Mouse (Mus musculus) naive thymus-derived CD4-positive, alpha-beta T cell, adult 2 months (primary cell): ENCODE data around the gene Ctsc.
A peak's percentile ranks its signal among the peaks of the same experiment; 100 is the strongest.
"Not testable (repeated sequence)": the region's sequence is repeated elsewhere in the genome, so short reads cannot be mapped to it uniquely, and the experiment has no call there.

ENCODE experiments used
- DNase-seq: peaks from one replicate; pipeline ENCODE4 v3.0.0-alpha.2; 2011; ENCODE audit warnings: low read depth

Gene Ctsc

GRCm38 (mm10) chr7:88277858-88278627 is at the start of gene Ctsc:
Gene Ctsc (plus strand): TSS chr7:88278085.
- peak; percentile 94 for DNase-seq

- no peak for DNase-seq
Measured at GRCm38 (mm10) chr7:88229051-88229450, 48.8 kb upstream of the Ctsc start.

DNA sequence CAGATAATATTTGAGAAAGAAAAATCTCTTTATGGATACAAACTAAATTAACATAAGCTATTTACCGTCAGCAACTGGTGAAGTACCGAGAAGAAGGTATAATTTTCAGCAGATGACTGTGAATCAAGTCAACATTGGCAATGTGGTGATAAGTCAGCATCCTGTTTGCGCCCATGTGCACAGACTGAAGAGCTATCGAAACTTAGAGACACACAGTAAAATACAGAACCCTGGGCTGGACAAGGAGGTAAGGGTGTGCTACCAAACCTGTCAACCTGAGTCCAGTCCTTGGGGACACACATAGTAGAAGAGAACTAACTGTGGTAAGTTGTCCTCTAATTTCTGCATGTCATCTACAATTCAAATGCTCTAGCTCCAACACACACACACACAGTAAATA is 47.8 kb upstream of the Ctsc start:
- DNase-seq: no peak

DNA sequence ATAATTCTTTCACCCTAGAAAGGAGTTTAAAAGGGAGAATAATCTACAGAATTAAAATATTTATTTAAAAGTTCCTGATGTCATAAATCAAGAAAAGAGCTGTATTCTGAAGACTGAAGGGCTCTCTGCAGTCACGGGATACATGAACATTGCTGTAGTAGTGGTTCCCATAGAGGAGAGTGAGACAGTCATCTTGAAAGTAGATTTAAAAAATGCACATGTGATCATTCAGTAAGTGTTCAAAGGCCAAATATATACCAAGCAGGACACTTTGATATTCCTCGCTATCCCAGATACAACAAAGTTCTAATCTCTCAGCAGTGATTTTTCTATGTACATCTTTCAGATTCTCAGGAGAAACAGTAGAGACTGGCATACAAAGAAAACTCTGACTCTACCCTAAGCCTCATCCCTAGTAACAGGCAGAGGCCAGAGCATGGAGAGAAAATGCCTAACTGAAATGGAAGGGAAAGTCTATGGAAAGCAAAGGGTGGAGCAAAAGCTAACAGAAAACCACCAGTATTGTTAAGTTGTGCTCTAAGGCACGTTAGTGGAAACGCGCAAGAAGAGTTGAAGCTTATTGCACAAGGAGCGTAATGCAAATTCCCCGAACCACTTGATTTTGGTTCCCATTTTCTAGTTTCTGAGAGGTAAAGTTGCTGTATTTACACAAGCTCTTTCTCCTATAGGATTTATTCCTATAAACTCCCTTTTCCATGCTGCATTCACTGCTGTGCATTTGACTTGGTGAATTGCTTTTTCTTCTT is 46.9 kb upstream of the Ctsc start:
- no peak for DNase-seq

GRCm38 (mm10) chr7:88243059-88243458 is 34.8 kb upstream of the Ctsc start:
- peak; percentile 3 for DNase-seq

DNA sequence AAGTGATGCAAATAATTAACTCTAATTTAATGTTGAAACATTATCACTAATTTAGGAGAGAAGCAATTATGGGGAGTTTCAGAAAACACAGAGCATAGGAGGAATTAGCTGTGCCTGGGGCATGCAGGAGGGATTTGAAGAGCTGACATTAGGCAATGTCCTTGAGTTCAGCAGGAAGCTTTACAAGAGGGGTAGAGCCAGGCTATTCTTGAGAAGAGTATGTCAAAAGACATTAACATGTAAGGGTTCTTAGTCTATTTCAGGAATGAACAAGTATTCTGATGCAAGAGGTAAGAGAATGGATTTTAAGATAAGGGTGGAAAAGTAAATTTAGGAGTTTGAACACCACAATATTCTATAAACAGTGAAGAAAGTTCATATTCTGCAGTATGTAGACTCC is 33.4 kb upstream of the Ctsc start:
- DNase-seq: no peak

DNA sequence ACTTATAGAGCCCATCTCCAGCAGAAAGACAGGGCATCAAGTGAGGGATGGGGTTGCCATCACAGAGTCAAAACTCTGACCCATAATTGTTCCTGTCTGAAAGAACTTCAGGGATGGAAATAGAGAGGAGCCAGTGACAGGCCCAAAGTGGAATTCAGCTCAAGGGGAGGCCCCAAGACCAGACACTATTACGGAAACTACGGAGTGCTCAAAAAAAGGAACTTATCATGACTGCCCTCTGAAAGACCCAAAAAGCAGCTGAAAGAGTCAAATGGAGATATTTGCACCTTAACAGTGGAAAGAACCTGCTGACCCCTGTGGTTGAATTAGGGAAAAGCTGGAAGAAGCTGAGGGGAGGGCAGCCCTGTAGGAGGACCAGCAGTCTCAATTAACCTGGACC is 27.5 kb upstream of the Ctsc start:
- not testable (repeated sequence) for DNase-seq

DNA sequence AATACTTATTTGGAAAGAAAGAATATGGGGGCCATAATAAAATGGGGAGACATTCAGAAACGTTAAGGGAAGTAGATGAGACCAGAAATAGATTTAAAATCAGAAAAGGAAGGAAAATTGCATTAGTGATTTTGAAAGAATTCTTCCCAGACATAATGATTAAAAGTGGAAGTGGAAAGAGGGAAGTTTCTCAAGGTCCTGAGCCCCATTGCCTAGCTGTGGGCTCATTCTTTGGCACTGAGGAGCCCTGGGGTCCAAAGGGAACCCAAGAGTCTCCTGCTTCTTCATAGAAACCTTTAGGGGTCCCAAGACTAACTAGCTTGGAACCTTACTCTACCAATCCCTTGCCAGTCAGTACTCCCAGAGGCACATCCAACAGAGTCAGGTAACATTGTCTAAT is 26.4 kb upstream of the Ctsc start:
- no peak for DNase-seq

- no peak for DNase-seq
Measured at GRCm38 (mm10) chr7:88252129-88252528, 25.8 kb upstream of the Ctsc start.

- no peak for DNase-seq
Measured at GRCm38 (mm10) chr7:88254884-88255283, 23.0 kb upstream of the Ctsc start.

GRCm38 (mm10) chr7:88259155-88259925 is 18.5 kb upstream of the Ctsc start:
- DNase-seq: no peak

DNA sequence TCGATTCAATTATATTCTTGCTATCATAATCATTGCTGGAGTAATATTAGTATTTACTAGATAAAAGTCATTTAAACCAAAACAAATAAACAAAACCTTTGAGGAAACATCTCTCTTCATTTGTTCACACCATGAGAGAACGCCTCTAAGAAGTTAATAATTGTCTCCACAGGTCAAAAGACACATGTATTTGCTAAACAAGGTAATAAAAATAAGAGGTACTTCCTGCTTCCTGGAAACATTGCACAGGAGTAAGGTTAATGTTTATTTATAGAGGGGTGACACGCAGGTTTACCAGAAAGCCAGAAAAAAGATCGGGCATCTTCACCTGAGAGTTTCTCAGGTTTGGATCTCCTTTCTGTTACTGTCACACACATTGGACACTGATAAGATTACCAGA is 16.1 kb upstream of the Ctsc start:
- no peak for DNase-seq

DNA sequence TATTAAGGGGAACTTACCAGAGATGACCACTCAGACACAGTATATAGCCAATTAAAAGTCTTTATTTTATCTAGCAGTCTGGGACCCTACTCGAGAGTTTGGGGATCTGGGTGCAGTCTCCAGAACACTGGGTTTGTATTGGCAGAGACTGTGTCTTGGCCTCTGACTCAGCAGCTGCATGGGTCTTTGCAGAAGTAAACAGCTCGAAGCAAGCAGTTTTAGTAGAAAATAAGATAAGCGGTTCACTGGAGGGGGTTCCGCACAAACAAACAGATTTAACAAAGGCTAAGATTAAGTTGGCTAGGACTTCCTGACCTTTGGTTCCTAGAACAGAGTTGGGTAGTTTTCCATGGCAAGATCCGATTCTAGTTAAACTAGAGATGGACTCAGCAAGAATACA is 13.0 kb upstream of the Ctsc start:
- no peak for DNase-seq

- no peak for DNase-seq
Measured at GRCm38 (mm10) chr7:88269913-88270312, 8.0 kb upstream of the Ctsc start.

GRCm38 (mm10) chr7:88271531-88271930 is 6.4 kb upstream of the Ctsc start:
- DNase-seq: no peak

- DNase-seq: peak; percentile 58
Measured at GRCm38 (mm10) chr7:88276914-88277765, 745 bp upstream of the Ctsc start.

DNA sequence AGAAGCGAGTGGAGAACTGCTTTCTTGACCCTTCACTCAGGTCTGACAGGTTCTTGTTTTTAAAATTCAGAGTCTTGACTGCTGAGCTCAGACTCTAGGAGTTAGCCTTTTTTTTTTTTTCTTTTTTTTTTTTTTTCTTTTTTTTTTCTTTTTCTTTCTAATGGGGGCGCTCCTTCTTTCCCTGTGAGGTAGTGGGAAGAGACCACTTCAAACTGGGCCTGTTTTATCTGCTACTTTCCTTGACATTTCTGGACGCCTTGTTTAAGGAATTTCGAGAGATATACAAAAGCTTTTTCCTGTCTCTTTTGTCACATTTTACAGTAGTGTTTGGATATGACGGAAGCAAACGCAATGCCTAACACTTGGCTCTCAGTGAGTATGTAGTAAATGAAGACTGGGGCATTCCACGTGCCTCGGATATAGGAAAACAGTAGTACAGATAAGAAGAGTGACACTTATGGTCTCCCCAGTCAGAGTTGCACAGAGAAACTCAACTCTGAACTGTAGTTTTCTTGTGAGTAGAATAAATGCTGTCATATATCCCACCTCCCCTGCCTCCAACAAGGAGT is 827 bp downstream of the Ctsc start:
- peak; percentile 35 for DNase-seq

- DNase-seq: no peak
Measured at GRCm38 (mm10) chr7:88285276-88285675, 7.4 kb downstream of the Ctsc start.

DNA sequence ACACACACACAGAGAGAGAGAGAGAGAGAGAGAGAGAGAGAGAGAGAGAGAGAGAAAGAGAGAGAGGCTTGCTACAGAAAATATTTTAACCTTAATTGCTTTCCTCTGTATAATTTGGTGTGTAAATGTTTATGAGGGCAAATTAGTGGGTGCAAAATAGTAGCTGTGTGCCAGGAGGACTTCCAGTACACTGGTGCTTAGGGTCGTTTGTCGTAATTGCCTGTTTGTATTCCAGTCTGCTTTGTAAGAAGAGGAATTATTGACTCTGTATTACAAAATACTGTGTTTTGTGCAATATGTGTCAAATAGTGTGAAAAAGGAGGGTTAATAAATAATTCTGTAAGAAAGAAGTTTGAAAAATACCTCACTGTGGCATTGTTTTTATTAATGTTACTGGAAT is 13.2 kb downstream of the Ctsc start:
- no peak for DNase-seq

DNA sequence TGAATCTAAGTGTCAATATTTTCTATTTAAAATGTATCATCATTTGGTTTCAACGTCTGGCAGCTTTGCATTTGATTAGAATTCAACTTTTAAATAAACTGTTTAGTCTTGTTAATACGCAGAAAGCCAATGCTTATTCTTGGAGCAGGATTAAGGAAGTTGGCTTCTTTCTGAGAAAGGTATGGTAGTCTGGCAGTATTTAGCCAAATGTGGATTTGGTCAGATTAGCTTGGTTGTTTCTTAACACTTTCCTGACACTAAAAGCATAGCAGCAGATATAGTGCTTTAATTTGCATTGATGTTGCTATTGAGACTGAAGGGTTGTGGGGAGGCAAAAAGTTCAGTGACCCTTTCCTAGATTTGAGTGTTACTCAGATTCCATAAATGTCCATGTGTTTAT is 14.2 kb downstream of the Ctsc start:
- no peak for DNase-seq

DNA sequence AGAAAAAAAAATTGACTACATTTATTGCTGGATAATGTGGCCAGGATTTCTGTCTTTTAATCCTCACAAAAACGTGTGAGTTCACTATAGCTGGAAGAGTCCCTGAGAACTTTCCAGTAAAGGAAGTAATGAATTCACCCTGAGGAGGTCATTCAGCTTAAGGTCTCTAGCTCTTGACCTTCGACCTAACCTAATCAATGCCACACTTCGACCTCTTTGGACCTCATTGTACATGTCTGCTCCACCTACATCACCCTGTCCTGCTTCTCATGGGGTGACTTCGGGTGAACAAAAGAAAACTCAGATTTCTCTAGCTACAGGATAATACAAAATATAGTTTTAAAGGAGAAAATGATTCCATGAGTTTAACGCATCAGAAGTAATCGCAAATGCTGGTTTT is 16.0 kb downstream of the Ctsc start:
- no peak for DNase-seq

GRCm38 (mm10) chr7:88295989-88296388 is 18.1 kb downstream of the Ctsc start:
- DNase-seq: no peak
